Comparison of ENCODE assay signal across 21 mouse cellular contexts in the genomic region with DNA sequence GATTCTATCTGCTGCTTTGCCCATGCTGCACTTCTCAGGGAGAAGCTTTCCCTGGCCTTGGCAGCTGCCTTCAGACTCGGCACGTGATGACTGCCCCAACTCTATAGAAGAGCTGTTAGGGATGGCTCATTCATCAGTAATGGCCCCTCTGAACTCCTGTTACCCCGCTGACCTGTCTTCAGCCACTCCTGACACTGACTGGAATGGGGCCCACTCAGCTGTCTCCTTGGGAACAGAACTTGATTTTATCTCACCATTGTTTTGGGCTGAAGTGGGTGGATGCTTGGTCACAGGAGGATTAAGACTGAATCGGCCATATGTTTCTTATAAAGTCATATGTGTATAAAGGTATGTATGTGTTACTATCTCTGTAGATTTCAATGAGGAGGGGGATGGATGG.
"Had no signal": no experiment of that assay in that cellular context is flagged by ENCODE, and none has a peak within 500 bp of the region (broad histone marks: within the 10 kb centered on the region; RNA-seq: fewer than 3 reads in every experiment).

No protein-coding gene starts in this region.

- H3K36me3 ChIP-seq: liver, embryonic 15.5 days had no signal

- H3K27me3 ChIP-seq: limb, embryonic 13.5 days; liver, embryonic 12.5 days; liver, embryonic 15.5 days; lung, embryonic 15.5 days; megakaryocyte, embryonic 14.5 days; neural tube, embryonic 13.5 days had no signal

- H3K4me2 ChIP-seq: limb, embryonic 13.5 days; liver, embryonic 12.5 days; liver, embryonic 15.5 days; lung, embryonic 15.5 days; midbrain, embryonic 11.5 days; neural tube, embryonic 13.5 days had no signal

- H3K27ac ChIP-seq: limb, embryonic 13.5 days; liver, embryonic 12.5 days; liver, embryonic 15.5 days; lung, embryonic 15.5 days; neural tube, embryonic 13.5 days; stomach, postnatal 0 days had no signal

- H3K4me3 ChIP-seq: limb, embryonic 13.5 days; liver, embryonic 12.5 days; liver, embryonic 15.5 days; lung, embryonic 15.5 days; megakaryocyte, embryonic 14.5 days; neural tube, embryonic 13.5 days had no signal

- H3K9me3 ChIP-seq: liver, embryonic 12.5 days; liver, embryonic 15.5 days; lung, embryonic 15.5 days; megakaryocyte, embryonic 14.5 days had no signal

- ATAC-seq: liver, embryonic 12.5 days had no signal

- DNase-seq: kidney, adult 11 months; kidney, adult 8-10 months; left cerebral cortex, postnatal 4 days; liver; lung, adult 18-20 months; lung, postnatal 10 days; lung, postnatal 36 days; midbrain, embryonic 14.5 days; right cerebral cortex, adult 18-20 months; right cerebral cortex, postnatal 14 days; right cerebral cortex, postnatal 4 days; thymus, adult 18-20 months; thymus, postnatal 36 days had no signal

- H3K9ac ChIP-seq: limb, embryonic 13.5 days; liver, embryonic 12.5 days; liver, embryonic 15.5 days; lung, embryonic 15.5 days; neural tube, embryonic 13.5 days had no signal
